Mouse (Mus musculus) bone marrow, adult 2 months (tissue): ENCODE results near the gene S1pr4. TPM values are rescaled to one million over a fixed set of nuclear protein-coding genes. Genes with fewer than 3 reads are reported as not detected.

Experiments
- H3K27ac ChIP-seq: fragments of 200-500 bp; 2 replicates; pipeline ENCODE4 v1.5.1; 2012; ENCODE audit warnings: low read depth, mild to moderate bottlenecking, control low read depth, inconsistent platforms, low read length; ENCODE audit not compliant: control insufficient read depth, poor library complexity, insufficient read depth
- H3K4me1 ChIP-seq: fragments of 200-500 bp; 2 replicates; pipeline ENCODE4 v1.6.1; 2011; ENCODE audit warnings: low read length; ENCODE audit not compliant: control insufficient read depth, insufficient read depth
- H3K4me3 ChIP-seq: fragments of 200-500 bp; replicated peaks from 2 replicates; pipeline ENCODE3; 2011; ENCODE audit warnings: mild to moderate bottlenecking, low read depth, low read length, control low read depth; ENCODE audit not compliant: control insufficient read depth
- CTCF ChIP-seq: fragments of 200-500 bp; IDR thresholded peaks from 2 replicates; pipeline ENCODE4 v1.5.1; 2011; ENCODE audit warnings: low read length, control low read depth; ENCODE audit not compliant: control insufficient read depth, insufficient read depth
- POLR2A ChIP-seq: fragments of 200-500 bp; IDR thresholded peaks from 2 replicates; pipeline ENCODE4 v1.6.1; 2011; ENCODE audit warnings: low read depth, mild to moderate bottlenecking, control low read depth, low read length, borderline replicate concordance; ENCODE audit not compliant: control insufficient read depth
- WGBS: fragments of 180-500 bp; shearing (Covaris S2); methylation state at CpG from one replicate; pipeline ENCODE4 v1.1.7; 2018; 5-methylcytosine and 5-hydroxymethylcytosine counted together
- polyA plus RNA-seq: library from polyadenylated mRNA; stranded (reverse); fragments of >200 nt; gene quantifications from 2 replicates; pipeline ENCODE4 v1.2.4, GENCODE M21; 2011; ENCODE audit warnings: low replicate concordance; ENCODE audit not compliant: missing spikeins, insufficient read depth, insufficient read length

The S1pr4 gene
- polyA plus RNA-seq, 1 experiment = 15.8 TPM

DNA sequence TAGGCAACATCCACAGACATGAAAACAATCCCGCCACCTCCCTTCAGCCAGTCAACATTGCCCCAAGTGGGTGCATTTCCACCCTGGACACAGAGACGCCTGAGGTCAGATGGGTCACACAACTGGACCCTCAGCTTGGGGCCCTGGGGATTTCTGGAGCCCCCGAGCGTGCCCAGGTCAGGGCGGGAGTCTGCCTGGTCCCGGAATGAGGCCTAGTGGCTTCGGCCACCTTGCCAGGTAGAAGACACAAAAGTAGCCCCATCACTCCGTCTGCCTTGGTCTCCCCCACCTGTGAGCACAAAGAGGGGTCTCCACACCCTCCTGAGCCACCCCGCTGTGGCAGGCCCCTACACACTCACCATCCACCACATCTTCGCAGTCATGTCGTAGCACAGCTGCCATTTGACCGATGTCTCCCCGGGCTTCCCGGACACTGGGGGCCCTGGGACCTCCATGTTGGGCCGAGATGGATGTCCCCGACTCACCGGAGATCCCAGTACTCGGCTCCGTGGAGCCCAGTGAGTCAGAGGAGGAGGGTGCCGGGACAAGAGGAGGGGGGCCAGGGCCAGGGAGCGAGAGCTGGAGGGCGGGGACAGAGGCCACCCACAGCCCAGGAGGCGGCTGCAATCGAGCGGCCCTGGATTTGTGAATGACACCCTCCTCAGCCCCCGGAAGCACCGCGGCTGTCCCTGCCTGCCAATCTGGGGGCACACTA lies 44.6 kb downstream of the S1pr4 start, which contains the start of gene Nfic:
Gene Nfic (minus strand): TSS at position 455 of the 715 bp plus-strand sequence.
- 67% methylated on average over 28 of the region's 28 CpGs for WGBS
- H3K4me3 ChIP-seq = no peak within 1 kb of the TSS
- TF ChIP-seq CTCF (no peak), POLR2A (no peak)
- H3K4me1 ChIP-seq = no peaks in the 10 kb centered on the region
- no peak within 1 kb of the TSS for H3K27ac ChIP-seq

DNA sequence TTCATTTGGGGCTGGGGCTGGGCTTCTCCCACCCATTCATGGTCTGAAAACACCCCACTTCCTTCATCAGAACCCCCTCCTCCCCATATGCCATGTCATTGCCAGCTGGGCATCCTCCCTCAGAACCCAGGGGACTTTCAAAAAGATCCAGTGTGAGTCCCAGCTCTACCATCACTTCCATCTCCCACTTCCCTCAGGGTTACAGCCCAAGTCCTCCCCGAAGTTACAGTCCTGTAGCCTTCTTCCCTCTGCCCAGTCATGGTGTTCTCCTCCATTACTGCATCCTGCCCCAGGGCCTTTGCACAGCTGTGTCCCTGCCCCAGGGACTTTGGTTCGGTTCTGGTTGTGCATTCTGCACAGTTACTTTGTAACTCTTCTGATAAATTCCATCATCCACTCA lies 45.8 kb downstream of the S1pr4 start:
- TF ChIP-seq POLR2A (no peak), CTCF (no peak)

DNA sequence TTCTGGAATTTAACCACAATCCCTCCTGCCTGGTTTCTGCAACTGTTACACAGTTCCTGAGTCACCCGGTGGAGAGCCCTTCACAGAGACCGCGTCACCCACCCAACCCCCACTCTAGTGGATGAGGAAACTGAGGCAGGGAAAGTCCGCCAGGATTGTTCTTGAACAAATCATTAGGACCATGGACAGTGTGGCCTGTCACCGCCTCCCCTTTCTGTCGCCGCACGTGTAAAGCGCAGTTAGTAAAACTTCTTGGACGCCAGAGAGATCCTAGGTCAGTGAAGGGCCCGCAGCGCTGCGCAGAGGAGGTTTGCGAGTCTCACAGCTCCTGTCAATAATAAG lies 47.0 kb downstream of the S1pr4 start:
- Histone ChIP-seq H3K4me1 (no peaks in the 10 kb centered on the region), H3K4me3 (no peak overlapping the region), H3K27ac (no peak overlapping the region)
- WGBS = 4% methylated on average over 14 of the region's 14 CpGs
- TF ChIP-seq CTCF = no peak
- TF ChIP-seq POLR2A = no peak

More for the DNA sequence above, 45.8 kb downstream of the S1pr4 start:
- Histone ChIP-seq H3K4me1 (no peaks in the 10 kb centered on the region), H3K27ac (no peak overlapping the region), H3K4me3 (no peak overlapping the region)
- WGBS = 55% methylated on average over 2 of the region's 2 CpGs

DNA sequence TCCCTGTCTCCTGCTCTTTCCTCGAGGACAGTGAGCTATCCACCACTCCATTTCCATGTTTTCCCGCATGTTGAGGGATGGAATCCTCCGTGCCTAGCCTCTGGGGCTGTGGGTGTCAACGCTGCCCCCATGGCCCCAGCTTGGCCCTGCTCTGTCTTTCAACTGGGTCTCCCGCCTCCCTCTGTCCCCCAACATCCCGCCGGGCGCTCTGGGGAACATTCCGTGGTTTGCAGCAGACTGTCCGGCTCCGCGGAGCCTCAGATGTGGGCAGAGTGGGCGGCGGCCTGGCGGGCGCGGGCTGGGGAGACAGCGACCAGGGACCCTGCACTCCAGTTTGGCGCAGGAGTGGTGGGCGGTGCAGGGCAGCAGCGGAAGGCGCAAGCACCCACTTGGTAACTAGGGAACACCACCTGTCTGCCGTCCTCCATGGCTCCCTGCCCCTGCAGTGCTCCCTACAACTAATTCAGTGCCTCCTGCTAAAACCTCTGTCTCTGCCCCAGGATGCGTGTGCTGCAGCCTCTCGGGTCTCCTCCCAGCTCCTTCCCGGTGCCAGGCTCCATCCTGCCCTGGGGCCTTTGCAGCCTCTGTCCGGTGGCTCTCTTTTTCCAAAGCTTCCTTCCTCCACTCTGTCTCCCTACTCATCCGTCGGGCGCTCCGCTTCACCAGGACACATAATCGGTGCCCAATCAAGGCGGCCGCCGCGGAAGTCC lies 47.5 kb downstream of the S1pr4 start:
- H3K4me1 ChIP-seq = no peaks in the 10 kb centered on the region
- H3K4me3 ChIP-seq = no peak overlapping the region
- no peak overlapping the region for H3K27ac ChIP-seq
- TF ChIP-seq CTCF = no peak
- TF ChIP-seq POLR2A = no peak
- WGBS = 5% methylated on average over 36 of the region's 36 CpGs

DNA sequence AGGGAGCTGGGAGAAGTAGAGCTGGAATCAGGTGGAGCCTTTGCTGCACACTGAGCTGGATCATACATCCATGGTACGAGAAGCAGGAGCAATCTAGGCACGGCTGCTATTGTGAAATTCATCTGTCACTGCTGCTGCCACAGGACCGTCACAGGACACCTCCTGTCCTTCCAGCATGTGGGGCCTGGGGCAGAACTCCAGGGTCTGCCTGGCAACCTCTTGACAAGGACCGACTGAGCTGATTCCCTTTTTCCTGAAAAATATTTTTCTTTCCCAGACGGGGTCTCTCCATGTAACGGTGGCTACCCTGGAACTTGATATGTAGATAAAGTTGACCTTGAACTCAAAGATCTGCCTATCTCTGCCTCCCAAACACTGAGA lies 48.6 kb downstream of the S1pr4 start:
- WGBS = 45% methylated on average over 6 of the region's 6 CpGs
- H3K4me3 ChIP-seq = no peak overlapping the region
- no peaks in the 10 kb centered on the region for H3K4me1 ChIP-seq
- no peak for TF ChIP-seq POLR2A
- no peak for TF ChIP-seq CTCF
- no peak overlapping the region for H3K27ac ChIP-seq

DNA sequence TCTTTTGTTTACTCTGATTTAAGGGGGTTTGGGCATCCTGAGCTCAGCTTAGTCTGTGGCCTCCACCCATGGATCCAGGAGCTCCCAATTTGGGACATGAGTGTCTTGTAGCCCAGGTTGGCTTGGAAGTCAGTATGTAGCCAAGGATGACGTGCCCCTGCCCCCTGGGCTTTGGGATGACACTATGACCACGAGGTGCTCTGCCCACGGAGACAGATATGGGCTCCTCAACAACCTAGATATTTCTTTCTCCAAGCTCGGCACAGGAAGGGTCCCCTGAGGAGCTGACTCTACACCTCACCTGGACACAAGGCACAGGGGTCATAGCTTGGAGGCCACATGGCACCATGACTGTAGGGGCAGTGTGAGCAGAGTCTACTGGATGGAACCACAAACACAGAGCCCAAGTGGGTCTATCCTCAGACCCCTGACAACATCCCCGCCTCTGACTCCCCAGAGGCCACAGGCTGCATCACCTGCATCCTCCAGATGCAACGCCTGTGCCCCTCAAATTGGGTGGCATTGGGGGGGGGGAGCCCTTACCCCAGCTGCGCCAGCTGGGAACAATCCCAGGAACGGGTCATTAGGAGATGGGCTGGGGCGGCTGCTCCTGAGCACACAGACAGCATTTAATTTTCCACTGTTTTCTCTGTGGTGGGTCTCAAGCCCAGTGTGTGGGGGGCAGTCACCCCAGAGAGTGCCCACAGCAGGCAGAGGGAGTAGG lies 49.1 kb downstream of the S1pr4 start:
- WGBS = 61% methylated on average over 9 of the region's 9 CpGs
- H3K27ac ChIP-seq = no peak overlapping the region
- no peak for TF ChIP-seq CTCF
- 0 out of 2 replicates have a peak, but pooled peaks have one; percentile 9 for TF ChIP-seq POLR2A
- H3K4me3 ChIP-seq = no peak overlapping the region
- H3K4me1 ChIP-seq = no peaks in the 10 kb centered on the region

DNA sequence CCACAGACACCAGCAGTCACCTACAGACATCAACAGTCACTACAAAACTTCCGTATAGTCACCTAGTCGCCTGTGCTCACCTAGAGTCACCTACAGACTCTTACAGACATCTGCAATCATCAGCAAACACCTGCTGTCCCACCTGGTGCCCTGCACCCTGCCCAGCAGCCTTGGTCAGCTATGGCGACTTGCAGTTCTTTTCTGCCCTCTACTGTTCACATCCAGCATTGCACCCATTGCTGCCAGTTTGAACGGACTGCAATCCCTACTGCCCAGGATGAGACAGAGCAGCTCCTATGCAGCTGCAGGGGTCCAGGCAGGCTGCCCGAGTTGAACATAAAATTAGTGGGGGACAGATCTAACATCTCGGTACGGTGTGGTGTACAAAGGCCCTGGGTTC lies 49.8 kb downstream of the S1pr4 start:
- TF ChIP-seq POLR2A (no peak), CTCF (peak; percentile 97)
- 3% methylated on average over 7 of the region's 7 CpGs for WGBS

More for the DNA sequence above, 49.8 kb downstream of the S1pr4 start:
- Histone ChIP-seq H3K27ac (no peak overlapping the region), H3K4me3 (no peak overlapping the region), H3K4me1 (no peaks in the 10 kb centered on the region)

Other genes starting within 250 kb of the S1pr4 start
- 11.9 and 18.9 TPM in 2 replicates for gene Matk, start 247.2 kb downstream of the S1pr4 start, polyA plus RNA-seq
- 34.4 and 75.4 TPM in 2 replicates for gene Mrpl54, start 233.2 kb downstream of the S1pr4 start, polyA plus RNA-seq
- gene Apba3, start 233.2 kb downstream of the S1pr4 start, polyA plus RNA-seq = 14.6 and 32.8 TPM in 2 replicates
- gene Tjp3, start 208.6 kb downstream of the S1pr4 start, polyA plus RNA-seq = 3.0 and 3.4 TPM in 2 replicates
- gene Pip5k1c, start 207.2 kb downstream of the S1pr4 start, polyA plus RNA-seq = 31.2 and 62.2 TPM in 2 replicates
- gene Cactin, start 179.0 kb downstream of the S1pr4 start, polyA plus RNA-seq = 24.0 and 36.6 TPM in 2 replicates
- gene Tbxa2r, start 171.4 kb downstream of the S1pr4 start, polyA plus RNA-seq = 3.3 and 7.9 TPM in 2 replicates
- not detected in 2 replicates for gene Gipc3, start 156.9 kb downstream of the S1pr4 start, polyA plus RNA-seq
- gene Hmg20b, start 149.7 kb downstream of the S1pr4 start, polyA plus RNA-seq = 56.9 and 60.7 TPM in 2 replicates
- gene Mfsd12, start 142.6 kb downstream of the S1pr4 start, polyA plus RNA-seq = 11.0 and 14.3 TPM in 2 replicates
- 4.5 and 12.3 TPM in 2 replicates for gene 4930404N11Rik, start 134.3 kb downstream of the S1pr4 start, polyA plus RNA-seq
- gene Fzr1, start 121.6 kb downstream of the S1pr4 start, polyA plus RNA-seq = 126 and 131 TPM in 2 replicates
- gene Dohh, start 115.7 kb downstream of the S1pr4 start, polyA plus RNA-seq = 14.6 and 23.0 TPM in 2 replicates
- gene Gm48551, start 115.7 kb downstream of the S1pr4 start, polyA plus RNA-seq = 3.4 and 4.3 TPM in 2 replicates
- gene Gm48552, start 111.1 kb downstream of the S1pr4 start, polyA plus RNA-seq = not detected in 2 replicates
- gene Smim24, start 107.1 kb downstream of the S1pr4 start, polyA plus RNA-seq = 7.9 and 18.0 TPM in 2 replicates
- 5.1 and 14.5 TPM in 2 replicates for gene Nfic, start 44.5 kb downstream of the S1pr4 start, polyA plus RNA-seq
- 0.72 TPM in 1 of 2 replicates, not detected in the other for gene Celf5, start 17.4 kb downstream of the S1pr4 start, polyA plus RNA-seq
- 30.2 and 61.0 TPM in 2 replicates for gene Ncln, start 3.7 kb downstream of the S1pr4 start, polyA plus RNA-seq
- 5.4 and 9.4 TPM in 2 replicates for gene Gna15, start 24.1 kb upstream of the S1pr4 start, polyA plus RNA-seq
- 12.3 and 23.8 TPM in 2 replicates for gene Gna11, start 45.1 kb upstream of the S1pr4 start, polyA plus RNA-seq
- 183 and 306 TPM in 2 replicates for gene Aes, start 59.4 kb upstream of the S1pr4 start, polyA plus RNA-seq
- 18.5 and 41.7 TPM in 2 replicates for gene Tle2, start 74.4 kb upstream of the S1pr4 start, polyA plus RNA-seq
- gene Tle6, start 100.9 kb upstream of the S1pr4 start, polyA plus RNA-seq = 23.2 and 27.8 TPM in 2 replicates
- 3.9 and 6.6 TPM in 2 replicates for gene BC025920, start 106.1 kb upstream of the S1pr4 start, polyA plus RNA-seq
- 7.7 and 16.8 TPM in 2 replicates for gene Sirt6, start 127.7 kb upstream of the S1pr4 start, polyA plus RNA-seq
- gene Ankrd24, start 128.4 kb upstream of the S1pr4 start, polyA plus RNA-seq = 5.3 and 11.1 TPM in 2 replicates
- gene Gm10778, start 148.9 kb upstream of the S1pr4 start, polyA plus RNA-seq = not detected in 2 replicates
- not detected in 2 replicates for gene Zfp433, start 204.7 kb upstream of the S1pr4 start, polyA plus RNA-seq